Comparison of ENCODE assay signal across 9 mouse cellular contexts in genomic region chr12:82275767-82276166, GRCm38 (mm10).
DNase-seq lines count a peak whose midpoint lies in the region; ATAC-seq lines count a peak whose summit lies in the region.
"Had no signal": no experiment of that assay in that cellular context is flagged by ENCODE, and none has a peak within 500 bp of the region (broad histone marks: within the 10 kb centered on the region; RNA-seq: fewer than 3 reads in every experiment).

No protein-coding gene starts in this region.

- H3K4me1 ChIP-seq in heart, embryonic 13.5 days, result peaks cover 32% of the 10 kb centered on the region

- peak; percentile 57 for DNase-seq in adrenal gland, postnatal 10 days
- DNase-seq in adrenal gland, postnatal 4 days (ENCODE audit: low spot score in 2 of 2), result no peak
- peak; percentile 31 for DNase-seq in ovary, postnatal 14 days (ENCODE audit: low spot score)
- DNase-seq in ovary, postnatal 10 days (ENCODE audit: low spot score), result no peak
- DNase-seq in frontal cortex, postnatal 36 days (ENCODE audit: low spot score in 2 of 2), result no peak
- DNase-seq in left cerebral cortex, postnatal 36 days (ENCODE audit: low spot score in 2 of 2), result no peak
- DNase-seq: embryo, embryonic 11 days had no signal

- no peak for ATAC-seq in heart, embryonic 13.5 days (ENCODE audit: extremely low read depth, insufficient number of reproducible peaks, low FRiP score, low TSS enrichment)
- ATAC-seq in monocyte, adult 5-6 weeks (replicated peaks; ENCODE audit: insufficient number of reproducible peaks, low FRiP score, low TSS enrichment, poor library complexity, severe bottlenecking), result 0 out of 2 replicates have a peak, but pooled peaks have one; percentile 22

- WGBS in heart, embryonic 13.5 days, result 30% methylated on average over 5 of the region's 5 CpGs

- intact Hi-C loops in left cerebral cortex, postnatal 36 days (cut with DNase I), result loop anchor here (10.0 kb wide), 1 partner anchor 101 kb away; no protein-coding TSS in a partner anchor

- no peaks in the 10 kb centered on the region for H3K27me3 ChIP-seq in heart, embryonic 13.5 days (replicated peaks)

- 0 out of 2 replicates have a peak overlapping the region, but pooled peaks have one; percentile 28 for H3K9ac ChIP-seq in heart, embryonic 13.5 days

- no peak overlapping the region for H3K4me3 ChIP-seq in heart, embryonic 13.5 days

- no peak overlapping the region for H3K4me2 ChIP-seq in heart, embryonic 13.5 days

- no peaks in the 10 kb centered on the region for H3K9me3 ChIP-seq in heart, embryonic 13.5 days

- peak overlapping the region; percentile 59 for H3K27ac ChIP-seq in heart, embryonic 13.5 days (replicated peaks)

- 0 out of 2 replicates have a peak, but pooled peaks cover 6% of the 10 kb centered on the region for H3K36me3 ChIP-seq in heart, embryonic 13.5 days

Comparison
In these comparisons a context has a peak if more than half of its experiments do, and no peak if none do; other contexts are left out.
1. DNase-seq: peak in adrenal gland, postnatal 10 days (single experiment) and ovary, postnatal 14 days (single experiment); none in adrenal gland, postnatal 4 days (0 of 2), ovary, postnatal 10 days (single experiment), frontal cortex, postnatal 36 days (0 of 2) and left cerebral cortex, postnatal 36 days (0 of 2).